Mouse (Mus musculus): Measurements from ENCODE around the gene Sema4b.
A peak's percentile ranks its signal among the peaks of the same experiment; 100 is the strongest.

Gene Sema4b

DNA sequence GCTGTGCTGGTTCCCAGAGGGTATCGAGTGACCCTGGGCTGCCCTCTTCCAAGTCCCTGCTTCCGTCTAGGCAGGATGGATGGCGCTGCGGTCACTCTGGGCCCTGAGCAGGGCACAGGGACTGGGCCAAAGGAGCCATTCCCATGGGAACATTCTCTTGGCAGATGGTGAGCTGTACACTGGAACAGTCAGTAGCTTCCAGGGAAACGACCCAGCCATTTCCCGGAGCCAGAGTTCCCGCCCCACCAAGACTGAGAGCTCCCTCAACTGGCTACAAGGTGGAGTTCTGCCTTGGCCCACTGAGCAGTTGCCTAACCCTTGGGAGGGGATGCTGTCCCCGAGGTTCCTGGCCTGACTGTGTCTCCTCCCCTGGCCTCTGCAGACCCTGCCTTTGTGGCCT is 29.9 kb downstream of the Sema4b start:
- DNase-seq (ENCODE audit: low spot score) = no peak

DNA sequence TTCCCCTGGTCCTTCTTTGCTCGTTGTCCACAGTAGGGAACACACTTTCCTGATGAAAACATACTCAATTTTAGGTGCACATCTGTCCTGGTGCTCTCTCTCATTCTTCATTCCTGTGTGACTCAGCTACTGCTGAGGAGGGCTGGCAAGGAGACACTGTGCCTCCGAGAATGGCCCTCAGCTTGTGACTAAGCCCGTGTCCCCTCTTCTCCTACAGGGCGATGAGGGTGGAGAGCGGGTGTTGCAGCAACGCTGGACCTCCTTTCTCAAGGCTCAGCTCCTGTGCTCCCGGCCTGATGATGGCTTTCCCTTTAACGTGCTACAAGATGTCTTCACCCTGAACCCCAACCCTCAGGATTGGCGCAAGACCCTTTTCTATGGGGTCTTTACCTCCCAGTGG is 32.0 kb downstream of the Sema4b start:
- DNase-seq (ENCODE audit: low spot score) = no peak

DNA sequence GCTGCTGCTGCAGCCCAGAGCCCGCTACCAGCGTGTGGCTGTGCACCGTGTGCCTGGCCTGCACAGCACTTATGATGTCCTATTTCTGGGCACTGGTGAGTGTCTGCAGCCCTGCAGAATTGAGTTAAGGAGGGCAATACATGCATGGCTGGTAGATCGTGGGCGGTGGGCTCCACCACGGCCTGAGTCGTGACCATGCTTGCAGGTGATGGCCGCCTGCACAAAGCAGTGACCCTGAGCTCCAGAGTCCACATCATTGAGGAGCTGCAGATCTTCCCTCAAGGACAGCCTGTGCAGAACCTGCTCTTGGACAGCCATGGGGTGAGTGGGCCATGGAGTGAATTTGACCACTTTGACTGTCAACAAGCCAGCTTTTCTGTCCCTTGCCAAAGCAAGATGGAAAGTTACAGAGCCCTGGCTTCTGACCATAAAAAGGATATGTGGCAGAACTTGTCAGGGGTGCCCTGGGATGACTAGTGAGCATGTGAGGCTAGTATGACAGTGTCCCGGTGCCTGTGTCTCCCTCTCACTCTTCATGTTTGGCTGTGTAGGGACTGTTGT is 33.7 kb downstream of the Sema4b start:
- no peak for DNase-seq (ENCODE audit: low spot score)

DNA sequence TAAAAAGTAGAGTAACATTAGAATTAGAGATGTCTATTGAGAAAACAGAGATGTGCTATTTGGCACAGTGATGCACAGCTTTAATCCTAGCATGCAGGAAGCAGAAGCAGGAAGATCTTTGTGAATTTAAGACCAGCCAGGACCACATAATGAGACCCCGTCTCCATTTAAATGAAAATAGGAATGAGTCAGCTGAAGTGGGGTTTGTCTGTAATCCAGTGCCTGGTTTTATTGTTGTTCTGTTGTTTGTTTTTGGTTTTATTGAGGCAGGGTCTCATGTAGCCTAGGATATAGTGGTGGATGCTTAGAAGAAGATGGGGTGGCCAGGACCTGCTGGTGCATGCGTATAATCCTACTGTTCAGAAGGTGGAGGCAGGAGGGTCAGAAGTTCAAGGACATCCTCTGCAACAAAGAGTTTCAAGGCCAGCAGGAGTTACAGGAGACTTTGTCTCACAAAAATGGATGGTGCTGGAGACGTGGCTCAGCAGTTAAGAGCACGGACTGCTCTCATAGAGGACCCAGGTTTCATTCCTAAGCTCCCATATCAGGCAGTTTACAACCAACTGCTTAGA is 34.6 kb downstream of the Sema4b start:
- no peak for DNase-seq (ENCODE audit: low spot score)

DNA sequence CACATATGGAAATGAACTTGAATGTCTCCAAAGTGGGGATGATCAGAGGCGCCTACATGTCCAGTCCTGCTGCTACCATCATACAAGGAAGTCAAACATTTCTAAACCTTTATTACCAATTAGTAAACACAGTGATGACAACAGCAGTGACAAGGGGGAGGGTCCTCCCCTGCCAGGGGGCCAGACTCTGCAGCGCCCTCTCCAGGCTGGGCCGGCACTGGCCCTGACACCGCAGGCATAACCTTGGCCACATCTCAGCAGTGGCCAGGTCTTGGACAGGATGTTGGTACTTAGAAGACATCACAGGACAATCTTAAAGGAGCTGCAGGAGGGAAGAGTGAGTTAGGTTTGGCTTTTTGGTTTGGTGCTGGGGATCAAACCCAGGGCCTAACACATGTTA is 40.4 kb downstream of the Sema4b start:
- DNase-seq (ENCODE audit: low spot score) = no peak

DNA sequence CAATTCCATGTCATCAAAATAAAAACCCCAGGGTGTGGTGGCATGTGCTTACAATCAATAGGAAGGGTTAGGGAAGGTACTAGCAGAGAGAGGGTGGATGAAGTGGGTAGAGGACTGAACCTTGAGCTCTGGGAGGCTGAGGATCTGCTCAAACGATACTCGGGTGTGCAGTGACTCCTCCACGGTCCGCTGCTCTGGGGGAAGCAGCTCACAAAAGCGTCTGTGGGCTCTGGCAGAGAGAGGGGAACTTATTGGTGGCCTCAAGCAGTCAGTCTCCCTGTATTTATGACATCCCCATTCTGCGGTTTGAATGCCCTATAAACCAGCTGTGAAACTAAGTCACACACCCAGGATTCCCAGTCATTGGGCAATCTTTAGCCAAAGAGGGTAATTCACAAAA is 43.6 kb downstream of the Sema4b start:
- no peak for DNase-seq (ENCODE audit: low spot score)

DNA sequence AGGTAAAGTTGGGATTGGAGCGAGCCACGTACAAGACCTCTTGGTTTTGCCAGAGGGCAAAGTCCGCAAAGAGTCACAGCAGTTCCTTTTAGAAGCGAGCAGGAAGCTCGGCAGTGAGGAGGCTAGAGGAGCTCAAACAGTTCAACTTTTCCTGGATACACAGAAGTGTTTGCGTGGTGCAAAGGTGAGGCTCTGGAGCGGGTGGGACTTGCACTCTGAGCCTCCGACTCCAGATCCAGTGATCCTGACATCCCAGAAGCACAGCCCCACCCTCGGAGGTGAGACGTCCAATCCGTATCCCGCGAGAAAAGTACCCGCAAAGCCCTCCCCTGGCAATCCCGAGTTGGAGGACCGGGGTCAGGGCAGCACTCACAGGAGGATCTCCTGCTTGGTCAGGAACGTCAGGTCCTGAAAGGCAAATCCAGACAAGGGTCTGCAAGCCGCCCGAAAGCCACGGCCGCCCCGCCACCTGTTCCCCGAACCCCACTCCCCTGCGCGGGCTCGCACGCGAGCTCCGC is 45.4 kb downstream of the Sema4b start:
- DNase-seq (ENCODE audit: low spot score) = no peak

DNA sequence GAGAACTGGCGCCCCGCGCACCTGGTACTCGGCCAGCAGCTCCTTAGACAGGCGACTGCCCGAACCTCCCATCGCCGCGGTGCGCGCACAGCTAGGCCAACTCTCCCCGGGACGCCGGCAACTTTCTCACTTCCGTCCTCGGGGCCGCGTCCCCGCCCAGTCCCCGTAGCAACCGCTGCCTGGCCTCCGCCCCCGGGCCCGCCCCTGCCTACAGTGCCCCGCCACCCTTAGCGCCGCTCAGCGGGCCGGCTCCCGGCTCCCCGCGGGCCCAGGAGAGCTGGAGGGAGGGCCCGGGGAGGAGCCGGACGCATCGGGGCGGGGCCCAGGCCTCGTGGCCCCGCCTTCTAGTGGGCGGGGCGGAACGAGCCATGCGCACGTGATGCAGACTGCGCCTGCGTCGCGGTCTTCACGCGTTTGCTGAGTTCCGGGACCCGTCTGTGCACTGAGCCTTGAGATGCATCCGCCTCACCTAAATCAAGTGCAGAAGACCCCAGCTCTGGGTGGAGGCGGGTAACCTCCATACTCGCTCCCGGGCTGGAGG is 45.9 kb downstream of the Sema4b start, which contains the start of the genes Cib1 and Gdpgp1:
Gene Cib1 (minus strand): TSS at position 325 of the 541 bp plus-strand sequence.
Gene Gdpgp1 (plus strand): TSS at position 377 of the 541 bp plus-strand sequence.
- DNase-seq (ENCODE audit: low spot score) = peak; percentile 93

DNA sequence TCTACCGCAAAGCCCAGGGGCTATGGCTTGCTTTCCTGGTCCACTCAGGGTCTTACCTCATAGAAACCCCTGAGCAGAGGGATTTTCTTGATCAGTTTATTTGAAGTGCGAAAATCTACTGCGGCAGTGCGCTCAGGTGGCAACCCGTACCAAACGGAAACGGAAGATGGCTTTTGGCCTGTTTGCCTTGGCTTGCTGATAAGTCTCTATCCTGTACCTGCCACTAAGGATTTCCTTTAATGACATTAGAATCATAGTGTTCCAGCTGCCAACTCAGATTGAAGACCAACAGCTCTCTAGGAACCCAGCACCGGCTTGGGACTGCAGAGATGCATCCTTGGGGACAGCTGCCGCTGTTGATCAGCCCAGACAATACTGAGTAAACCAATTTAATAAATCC is 47.2 kb downstream of the Sema4b start:
- DNase-seq (ENCODE audit: low spot score) = no peak

DNA sequence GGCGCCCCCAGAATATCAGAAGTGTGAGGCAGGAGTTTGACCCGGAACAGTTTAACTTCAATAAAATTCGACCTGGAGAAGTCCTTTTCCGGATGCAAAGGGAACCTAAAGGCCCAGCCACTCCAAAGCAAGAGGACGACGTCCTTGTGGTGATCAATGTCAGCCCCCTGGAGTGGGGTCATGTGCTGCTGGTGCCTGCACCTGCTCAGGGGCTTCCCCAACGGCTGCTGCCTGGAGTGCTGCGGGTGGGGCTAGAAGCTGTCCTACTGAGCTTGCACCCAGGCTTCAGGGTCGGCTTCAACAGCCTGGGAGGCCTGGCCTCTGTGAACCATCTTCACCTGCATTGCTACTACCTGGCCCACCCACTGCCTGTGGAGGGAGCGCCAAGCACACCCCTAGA is 51.9 kb downstream of the Sema4b start:
- no peak for DNase-seq (ENCODE audit: low spot score)

DNA sequence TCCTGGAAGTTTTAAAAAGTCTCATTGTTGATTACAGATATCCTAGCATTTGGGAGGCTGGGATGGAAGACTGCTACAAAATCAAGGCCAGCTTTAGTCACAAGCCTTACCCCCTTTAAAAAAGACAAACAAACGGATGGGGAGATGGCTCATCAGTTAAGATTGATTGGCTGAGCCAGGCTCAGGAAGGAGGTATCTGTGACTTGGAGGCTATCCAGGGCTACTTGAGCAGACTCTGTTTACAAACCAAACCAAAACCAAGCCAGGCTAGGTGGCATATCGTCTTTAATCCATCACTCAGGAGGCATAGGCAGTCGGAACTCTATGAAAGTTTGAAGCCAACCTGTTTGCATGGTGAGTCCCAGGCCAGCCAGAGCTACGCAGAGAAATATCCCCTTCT is 55.0 kb downstream of the Sema4b start:
- no peak for DNase-seq (ENCODE audit: low spot score)

DNA sequence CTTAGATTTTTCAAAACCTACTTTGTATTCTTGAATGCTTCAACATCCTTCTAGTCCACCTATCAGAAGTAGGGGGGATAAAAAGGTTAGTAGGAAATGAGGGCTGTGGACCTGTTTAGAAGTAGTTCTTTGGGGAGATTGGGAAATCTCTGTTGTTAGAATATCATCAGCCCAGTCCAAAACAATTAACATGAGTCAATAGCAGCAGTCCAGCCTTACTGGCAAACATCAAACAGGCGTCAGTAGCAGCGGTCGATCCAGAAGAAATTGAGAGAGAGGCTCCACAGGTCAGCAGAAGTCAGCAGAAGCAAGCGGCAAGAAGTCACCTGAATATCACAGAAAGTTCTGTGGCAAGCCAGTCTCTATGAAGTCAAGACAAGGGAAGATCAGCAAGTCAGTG is 58.2 kb downstream of the Sema4b start:
- no peak for DNase-seq (ENCODE audit: low spot score)

DNA sequence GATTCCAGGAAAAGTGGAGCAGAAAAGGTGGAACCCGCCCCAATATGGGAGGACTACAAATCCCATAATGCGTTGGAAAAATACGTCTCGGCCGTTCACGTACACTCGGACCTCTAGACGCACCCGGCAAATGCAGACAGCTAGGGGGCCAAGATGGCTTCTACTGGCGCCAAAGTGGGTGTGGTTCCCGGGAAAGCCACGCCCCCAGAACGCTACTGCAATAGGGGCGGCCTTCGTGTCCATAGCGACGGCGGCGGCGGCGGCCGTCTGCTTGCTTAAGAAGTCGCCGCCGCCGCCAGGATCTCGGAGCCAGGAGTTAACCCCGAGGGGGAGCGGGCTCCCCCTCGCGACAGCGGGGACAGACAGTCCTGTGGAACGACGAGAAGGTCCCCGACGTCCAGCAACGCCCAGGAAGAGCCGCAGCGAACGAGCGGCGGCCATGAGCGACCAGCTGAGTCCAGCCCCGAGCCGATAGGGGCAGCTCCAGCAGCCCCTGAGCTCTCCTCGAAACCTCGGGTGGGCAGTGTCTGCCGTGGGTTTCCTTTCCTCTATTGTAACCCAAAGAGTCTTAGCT is 59.6 kb downstream of the Sema4b start, which contains the start of gene Ttll13:
Gene Ttll13 (plus strand): TSS at position 229 of the 574 bp plus-strand sequence.
- peak; percentile 96 for DNase-seq (ENCODE audit: low spot score)

DNA sequence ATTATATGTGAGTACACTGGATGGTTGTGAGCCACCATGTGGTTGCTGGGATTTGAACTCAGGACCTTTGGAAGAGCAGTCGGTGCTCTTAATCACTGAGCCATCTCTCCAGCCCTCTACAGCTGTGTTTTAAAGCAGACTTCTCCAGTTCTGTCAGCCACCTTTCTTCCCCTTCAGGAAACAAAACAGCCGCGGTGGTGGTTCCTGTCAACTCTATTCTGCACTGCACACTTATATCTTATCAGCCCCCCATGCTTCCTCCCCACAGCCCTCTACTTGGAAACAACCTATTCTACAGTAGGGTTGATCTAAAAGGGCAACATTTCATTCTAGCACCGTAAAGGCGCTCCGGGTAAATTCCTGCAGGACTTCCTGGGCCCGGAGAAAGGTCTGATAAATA is 60.2 kb downstream of the Sema4b start:
- no peak for DNase-seq (ENCODE audit: low spot score)

DNA sequence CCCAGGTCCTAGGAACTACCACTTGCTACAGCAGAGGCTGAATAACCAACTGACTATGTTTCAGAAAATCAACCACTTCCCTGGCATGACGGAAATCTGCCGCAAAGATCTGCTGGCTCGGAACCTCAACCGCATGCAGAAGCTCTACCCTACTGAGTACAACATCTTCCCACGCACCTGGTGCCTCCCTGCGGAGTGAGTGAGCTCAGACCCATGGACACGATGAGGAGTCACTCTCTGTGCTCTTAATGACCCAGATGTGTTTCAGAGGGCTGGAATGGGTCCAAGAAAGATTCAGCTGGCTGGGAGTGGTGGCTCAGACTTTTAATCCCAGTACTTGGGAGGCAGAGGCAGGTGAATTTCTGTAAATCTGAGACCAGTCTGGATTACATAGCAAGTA is 65.8 kb downstream of the Sema4b start:
- no peak for DNase-seq (ENCODE audit: low spot score)

DNA sequence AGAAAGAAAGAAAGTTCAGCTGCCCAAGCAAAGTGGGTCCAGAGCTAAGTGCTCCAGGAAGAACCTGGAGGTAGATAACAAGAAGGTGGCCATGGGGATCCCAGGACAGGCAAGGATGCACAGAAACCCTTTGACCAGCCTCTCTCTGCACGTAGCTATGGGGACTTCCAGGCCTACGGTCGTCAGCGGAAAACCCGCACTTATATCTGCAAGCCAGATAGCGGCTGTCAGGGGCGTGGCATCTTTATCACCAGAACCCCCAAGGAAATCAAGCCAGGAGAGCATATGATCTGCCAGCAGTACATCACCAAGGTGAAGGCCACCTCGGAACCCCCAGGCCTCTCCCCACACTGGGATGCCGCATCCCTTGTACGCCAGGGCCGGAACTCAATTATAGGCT is 66.2 kb downstream of the Sema4b start:
- DNase-seq (ENCODE audit: low spot score) = no peak

DNA sequence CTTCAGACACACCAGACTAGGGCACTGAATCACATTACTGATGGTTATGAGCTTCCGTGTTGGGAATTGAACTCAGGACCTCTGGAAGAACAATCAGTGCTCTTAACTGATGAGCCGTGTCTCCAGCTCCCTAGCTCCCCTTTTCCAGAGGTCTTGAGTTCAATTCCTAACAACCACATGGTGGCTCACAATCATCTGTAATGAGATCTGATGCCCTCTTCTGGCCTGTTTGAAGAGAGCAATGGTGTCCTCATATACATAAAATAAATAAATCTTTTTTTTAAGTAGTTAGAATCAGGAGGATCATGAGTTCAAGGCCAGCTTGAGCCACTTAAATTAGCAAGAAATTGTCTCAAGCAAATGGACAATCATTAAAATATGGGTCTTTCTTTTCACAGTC is 69.3 kb downstream of the Sema4b start:
- no peak for DNase-seq (ENCODE audit: low spot score)

DNA sequence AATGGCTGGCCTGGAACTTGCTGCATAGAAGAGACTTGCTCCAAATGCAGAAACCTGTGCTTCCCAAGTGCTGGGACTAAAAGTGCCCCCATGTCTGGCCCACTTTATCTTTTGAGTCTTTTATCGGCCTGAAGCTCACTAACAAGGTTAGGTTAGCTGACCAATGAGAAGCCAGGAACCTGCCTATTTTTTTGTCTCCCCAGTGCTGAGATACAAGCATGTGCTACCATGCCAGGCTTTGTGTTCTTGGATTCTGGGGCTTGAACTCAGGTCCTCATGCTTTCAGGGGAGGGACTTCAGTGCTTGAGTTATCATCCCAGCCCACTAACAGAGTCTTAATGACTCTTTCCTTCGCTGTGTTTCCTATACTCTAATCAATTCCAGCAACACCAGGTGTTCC is 71.1 kb downstream of the Sema4b start:
- DNase-seq (ENCODE audit: low spot score) = no peak

DNA sequence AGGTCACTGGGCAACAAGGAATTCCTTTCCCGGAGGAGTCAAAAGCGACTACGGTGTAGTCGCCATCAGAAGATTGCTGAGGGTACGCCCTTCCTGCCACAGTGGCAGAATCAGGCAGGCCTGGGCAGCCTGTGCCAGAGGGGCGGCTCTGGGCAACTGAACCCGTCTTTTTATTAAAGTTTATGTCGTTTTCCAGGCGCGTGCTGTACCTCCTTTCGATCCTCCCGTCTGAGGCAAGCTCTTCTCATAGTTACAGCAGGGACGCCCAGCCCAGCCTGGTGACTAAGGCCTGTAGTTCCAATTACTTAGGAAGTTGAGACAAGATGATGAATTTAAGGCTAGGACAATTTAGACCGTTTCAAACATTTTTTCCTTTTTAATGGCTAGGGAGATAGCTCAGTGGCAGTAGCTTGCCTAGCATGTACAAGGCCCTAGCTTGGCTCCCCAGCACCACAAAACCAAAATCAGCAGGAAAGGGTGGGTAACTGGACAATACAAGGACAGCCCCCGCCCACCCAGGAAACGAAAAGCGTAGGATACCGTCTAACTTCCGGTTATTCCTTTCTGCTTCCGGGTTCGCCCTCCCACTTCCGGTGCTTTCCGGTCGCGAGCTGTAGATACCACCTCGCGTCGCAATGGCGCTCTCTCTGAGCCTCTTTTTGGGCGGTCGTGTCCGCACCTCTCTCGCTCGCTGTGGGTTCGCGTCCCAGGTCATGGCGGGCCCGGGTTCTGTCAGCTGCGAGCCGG is 74.2 kb downstream of the Sema4b start, which contains the start of gene Ngrn:
Gene Ngrn (plus strand): TSS at position 591 of the 747 bp plus-strand sequence.
- DNase-seq (ENCODE audit: low spot score) = peak; percentile 71

DNA sequence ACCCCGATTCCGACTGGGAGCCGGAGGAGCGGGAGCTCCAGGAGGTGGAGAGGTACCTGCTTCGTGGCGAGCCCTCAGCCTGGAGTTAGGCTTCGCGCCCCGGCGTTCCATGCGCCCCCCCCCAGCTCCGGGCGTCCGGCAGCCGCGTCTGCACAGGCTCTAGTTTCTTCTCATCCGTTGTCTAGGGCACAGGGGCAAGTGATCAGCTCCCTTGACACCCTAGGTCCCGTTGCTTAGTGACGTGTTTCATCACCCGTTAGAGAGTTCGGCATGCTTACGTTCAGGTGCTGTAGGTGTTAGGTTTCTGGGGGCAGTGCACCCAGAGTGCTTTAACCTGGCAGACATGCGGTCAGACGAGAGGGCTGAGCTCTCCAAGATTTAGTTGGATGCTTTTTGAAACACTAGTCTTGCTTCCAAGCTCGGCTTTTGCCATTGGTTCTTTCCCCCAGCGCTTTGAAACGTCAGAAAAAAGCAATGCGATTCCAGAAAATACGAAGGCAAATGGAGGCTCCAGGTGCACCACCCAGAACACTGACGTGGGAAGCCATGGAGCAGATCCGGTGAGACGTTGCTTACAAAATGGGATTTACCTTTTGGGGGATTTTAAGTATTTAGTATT is 74.8 kb downstream of the Sema4b start:
- DNase-seq (ENCODE audit: low spot score) = no peak

DNA sequence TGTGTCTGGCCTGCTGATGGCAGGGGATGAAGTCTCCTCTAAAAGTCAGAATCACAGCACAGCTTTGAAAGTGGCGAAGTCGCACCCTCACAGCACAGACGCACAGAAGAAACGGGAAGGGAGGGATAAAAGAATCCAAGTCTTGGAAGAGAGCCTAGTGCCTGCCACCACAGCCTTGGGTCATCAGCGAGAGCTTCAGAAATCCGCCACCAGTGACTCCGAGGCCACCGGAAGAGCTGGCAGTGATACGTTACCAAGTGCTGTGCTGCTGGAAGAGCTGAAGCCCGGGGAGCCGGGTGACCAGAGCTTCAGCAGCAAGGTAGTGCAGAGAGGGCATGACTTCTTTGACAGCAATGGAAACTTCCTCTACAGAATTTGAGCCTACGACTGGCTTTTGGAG is 78.0 kb downstream of the Sema4b start:
- no peak for DNase-seq (ENCODE audit: low spot score)

DNA sequence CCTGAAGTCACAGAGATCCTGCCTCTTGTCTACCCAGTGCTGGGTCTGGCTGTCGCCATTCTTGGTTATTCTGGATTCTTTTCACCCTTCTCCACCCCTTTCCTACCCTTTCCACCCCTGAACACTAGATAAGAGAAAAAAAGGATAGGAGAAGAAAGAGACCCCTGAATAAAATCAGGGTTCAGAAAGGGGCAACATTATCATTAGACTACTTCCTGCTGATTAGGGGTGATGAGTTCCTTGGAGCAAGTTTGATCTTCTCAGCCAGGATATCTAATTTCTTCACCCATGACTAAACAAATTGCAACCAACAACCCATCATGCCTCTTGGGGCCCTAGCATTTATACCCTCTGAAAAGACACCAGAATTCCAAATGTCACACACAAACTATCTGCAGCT is 81.1 kb downstream of the Sema4b start:
- no peak for DNase-seq (ENCODE audit: low spot score)
